Mouse (Mus musculus) limb, embryonic 14.5 days (tissue): ENCODE results near the gene Sel1l. TPM values are rescaled to one million over a fixed set of nuclear protein-coding genes. Genes with fewer than 3 reads are reported as not detected.
A peak's percentile ranks its signal among the peaks of the same experiment; 100 is the strongest.

ENCODE experiments used
- ATAC-seq: fragments of 200-750 bp; cut with Nextera tagmentation; 2 replicates; pipeline ENCODE4 v1.8.0; 2017; ENCODE audit warnings: low read depth, moderate number of reproducible peaks, moderate TSS enrichment; ENCODE audit not compliant: low FRiP score
- DNase-seq: peaks from one replicate; pipeline ENCODE4 v3.0.0-alpha.2; 2015; ENCODE audit warnings: low spot score
- H3K27ac ChIP-seq: fragments of 300-500 bp; sonication (generic); replicated peaks from 2 replicates; pipeline ENCODE4 v1.5.1; 2014; ENCODE audit warnings: low read depth, mild to moderate bottlenecking, low read length, moderate library complexity, mixed read lengths
- H3K27me3 ChIP-seq: fragments of 300-500 bp; sonication (generic); 2 replicates; pipeline ENCODE4 v1.6.1; 2014; ENCODE audit warnings: low read length, mixed read lengths; ENCODE audit not compliant: control insufficient read depth, insufficient read depth
- H3K36me3 ChIP-seq: fragments of 300-500 bp; sonication (generic); 2 replicates; pipeline ENCODE4 v1.6.1; 2014; ENCODE audit warnings: mild to moderate bottlenecking, low read length, moderate library complexity, mixed read lengths; ENCODE audit not compliant: control insufficient read depth, insufficient read depth
- H3K4me1 ChIP-seq: fragments of 300-500 bp; sonication (generic); 2 replicates; pipeline ENCODE4 v1.6.1; 2014; ENCODE audit warnings: antibody characterized with exemption, low read length, mixed read lengths; ENCODE audit not compliant: control insufficient read depth, insufficient read depth
- H3K4me2 ChIP-seq: fragments of 300-500 bp; sonication (generic); replicated peaks from 2 replicates; pipeline ENCODE4 v1.6.1; 2014; ENCODE audit warnings: low read depth, mild to moderate bottlenecking, low read length, moderate library complexity; ENCODE audit not compliant: severe bottlenecking
- H3K4me3 ChIP-seq: fragments of 300-500 bp; sonication (generic); replicated peaks from 2 replicates; pipeline ENCODE4 v1.5.1; 2014; ENCODE audit warnings: low read length
- H3K9ac ChIP-seq: fragments of 300-500 bp; sonication (generic); 2 replicates; pipeline ENCODE4 v1.6.1; 2014; ENCODE audit warnings: mild to moderate bottlenecking, low read depth, low read length, moderate library complexity; ENCODE audit not compliant: severe bottlenecking
- H3K9me3 ChIP-seq: fragments of 300-500 bp; sonication (generic); 2 replicates; pipeline ENCODE4 v1.6.1; 2016; ENCODE audit warnings: low read length; ENCODE audit not compliant: control insufficient read depth
- POLR2A ChIP-seq: fragments of 200-500 bp; IDR thresholded peaks from 2 replicates; pipeline ENCODE4 v1.8.0; 2012; ENCODE audit warnings: inconsistent platforms, mild to moderate bottlenecking, moderate library complexity, borderline replicate concordance; ENCODE audit not compliant: insufficient read depth, insufficient read length; ENCODE audit errors: extremely low read depth
- WGBS: fragments of 180-500 bp; shearing (Covaris S2); extraction: QIAGEN DNeasy Blood & Tissue Kit; methylation state at CpG from one replicate; pipeline ENCODE4 v1.1.7; 2014; 5-methylcytosine and 5-hydroxymethylcytosine counted together
- polyA plus RNA-seq, 2 experiments: library from polyadenylated mRNA; depleted of rRNA in 1 of 2; stranded (reverse) in 1 of 2; unstranded in 1 of 2; fragments of >200 nt; fragmentation: Nextera tagmentation in 1 of 2; extraction: Ambion mirVana in 1 of 2; gene quantifications; 2 replicates each; pipeline versions ENCODE4 v1.2.1 to v1.2.3; 2012 to 2014

Gene Sel1l
- polyA plus RNA-seq (2012; rRNA removed) (50.6 and 58.3 TPM in 2 replicates), polyA plus RNA-seq (2014; fragmentation: Nextera tagmentation; extraction: Ambion mirVana) (81.0 and 97.1 TPM in 2 replicates)

DNA sequence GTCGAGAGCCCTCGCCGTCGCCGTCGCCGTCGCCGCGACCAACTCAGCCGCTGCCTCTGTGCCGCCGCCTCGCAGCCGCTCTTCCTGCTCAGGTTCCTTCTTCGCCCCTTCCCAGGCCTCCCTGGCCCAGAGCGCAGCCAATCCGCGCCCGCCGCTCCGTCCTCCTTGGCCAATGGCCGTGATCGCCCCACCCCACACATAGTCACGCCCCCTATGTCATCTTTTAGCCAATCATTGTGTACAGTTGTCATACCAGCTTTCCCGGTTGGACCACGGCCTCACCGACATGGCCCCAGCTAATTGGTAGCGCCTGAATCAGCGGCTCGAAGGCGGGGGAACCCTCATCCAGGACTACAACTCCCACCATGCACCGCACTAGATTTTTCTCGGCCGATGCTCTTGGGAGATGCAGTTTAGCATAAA, at the start of gene Sel1l:
TSS of gene Sel1l (minus strand) at position 113 of the 423 bp plus-strand sequence.
- Histone ChIP-seq H3K27ac (peak within 1 kb of the TSS; percentile 63), H3K27me3 (no peaks in the 10 kb centered on the region), H3K9ac (peak within 1 kb of the TSS; percentile 88), H3K9me3 (no peaks in the 10 kb centered on the region), H3K4me1 (no peaks in the 10 kb centered on the region), H3K4me3 (peak within 1 kb of the TSS; percentile 85), H3K4me2 (peak within 1 kb of the TSS; percentile 95), H3K36me3 (peaks cover 3% of the 10 kb centered on the region; the same call in 1 of the 2 replicates)
- TF ChIP-seq POLR2A: 0 out of 2 replicates have a peak, but pooled peaks have one; percentile 64
- ATAC-seq (peak; percentile 100), DNase-seq (peak; percentile 99)
- 1% methylated on average over 22 of the region's 35 CpGs for WGBS

DNA sequence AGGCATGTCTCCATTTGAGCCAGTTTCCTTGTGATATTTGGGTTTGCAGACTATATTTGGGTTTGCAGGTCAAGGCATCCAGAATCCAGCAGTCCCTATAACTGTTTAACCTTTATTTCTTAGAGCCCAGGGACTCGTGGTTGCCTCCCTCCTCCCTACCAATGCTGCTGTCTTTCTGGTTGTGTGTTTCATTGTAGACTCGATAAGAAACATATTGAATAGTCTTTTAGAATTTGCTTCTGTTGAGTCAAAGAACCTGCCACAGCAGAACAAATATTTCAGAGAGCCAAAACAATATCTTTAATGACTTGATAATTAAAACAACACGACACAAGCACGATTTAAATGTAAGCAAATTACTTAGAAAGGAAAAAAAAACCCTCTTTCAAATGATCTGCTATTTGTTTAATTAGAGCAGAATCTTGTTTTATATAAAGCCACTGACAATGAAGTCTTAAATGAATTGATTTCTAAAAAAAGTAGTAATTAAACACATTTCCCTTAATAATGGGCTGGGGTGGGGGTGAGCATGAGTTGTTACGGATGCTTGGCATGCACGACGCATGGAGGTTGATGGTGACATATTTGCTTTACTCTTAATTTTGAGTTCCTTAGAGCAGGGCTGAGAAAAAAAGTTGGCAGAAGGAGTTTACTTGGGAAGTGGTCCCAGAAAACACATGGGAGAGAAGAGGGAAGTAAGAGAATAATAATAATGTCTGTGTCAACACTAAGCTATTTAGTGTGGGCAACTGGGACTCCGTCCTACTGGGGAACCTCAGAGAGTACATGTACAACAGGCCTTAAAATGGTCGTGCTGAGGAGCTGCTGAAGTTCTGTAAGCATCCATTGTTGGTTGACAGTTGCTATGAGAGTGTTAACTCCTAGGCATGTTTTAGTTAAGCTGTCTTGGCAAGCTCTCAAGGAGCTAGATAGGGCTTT, 43.9 kb upstream of the Sel1l start:
- Histone ChIP-seq H3K9ac (no peak overlapping the region), H3K9me3 (no peaks in the 10 kb centered on the region), H3K4me1 (no peaks in the 10 kb centered on the region), H3K4me2 (no peak overlapping the region), H3K27me3 (no peaks in the 10 kb centered on the region), H3K4me3 (no peak overlapping the region), H3K27ac (no peak overlapping the region), H3K36me3 (no peaks in the 10 kb centered on the region)
- 66% methylated on average over 9 of the region's 9 CpGs for WGBS
- TF ChIP-seq POLR2A: no peak
- no peak for ATAC-seq
- no peak for DNase-seq

DNA sequence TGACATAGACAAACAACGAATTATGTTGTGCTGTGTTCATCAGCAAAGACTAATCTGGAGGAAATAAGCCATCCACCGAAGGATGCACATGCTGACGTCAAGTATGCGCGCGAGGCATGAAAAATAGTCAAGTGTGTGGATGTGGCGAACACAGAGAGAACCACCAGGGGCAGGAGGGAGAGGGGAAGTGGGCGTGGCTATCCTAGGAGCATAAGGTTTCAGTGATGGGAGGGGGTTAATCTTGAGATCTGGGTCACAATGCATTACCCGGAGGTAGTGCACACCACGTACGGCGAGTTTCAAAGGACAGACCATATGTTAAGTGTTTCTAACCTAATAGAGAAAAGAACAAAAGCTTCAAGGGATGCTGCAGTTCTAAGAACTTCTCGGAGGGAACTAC, 31.5 kb upstream of the Sel1l start:
- H3K4me1 ChIP-seq: peaks cover 7% of the 10 kb centered on the region
- H3K36me3 ChIP-seq: no peaks in the 10 kb centered on the region
- 80% methylated on average over 13 of the region's 13 CpGs for WGBS
- H3K9ac ChIP-seq: no peak overlapping the region
- no peak for TF ChIP-seq POLR2A
- no peak overlapping the region for H3K4me3 ChIP-seq
- ATAC-seq: no peak
- no peaks in the 10 kb centered on the region for H3K27me3 ChIP-seq
- H3K27ac ChIP-seq: no peak overlapping the region
- DNase-seq: no peak
- H3K9me3 ChIP-seq: no peaks in the 10 kb centered on the region
- H3K4me2 ChIP-seq: no peak overlapping the region

DNA sequence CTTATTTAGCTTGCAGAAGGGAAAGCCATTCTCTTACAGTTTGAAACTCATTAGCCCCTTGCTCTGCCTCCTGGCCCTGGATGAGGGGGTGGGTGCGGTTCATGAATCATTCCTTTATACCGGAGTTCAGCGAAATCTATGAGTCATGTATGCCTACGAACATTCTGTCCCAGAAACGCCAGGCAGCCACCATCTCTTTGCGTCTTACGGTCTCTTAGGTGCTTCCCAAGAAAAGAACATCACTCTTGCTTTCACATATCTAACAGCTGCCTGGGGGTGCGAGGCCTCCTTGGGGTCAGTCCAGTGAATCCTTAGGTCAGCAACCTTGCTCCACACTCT, 29.9 kb upstream of the Sel1l start:
- ATAC-seq (no peak), DNase-seq (peak; percentile 15)
- Histone ChIP-seq H3K4me1 (peaks cover 7% of the 10 kb centered on the region), H3K4me3 (no peak overlapping the region), H3K36me3 (no peaks in the 10 kb centered on the region), H3K9me3 (no peaks in the 10 kb centered on the region), H3K27ac (0 out of 2 replicates have a peak overlapping the region, but pooled peaks have one; percentile 48), H3K9ac (peak overlapping the region; percentile 21; the same call in 1 of the 2 replicates), H3K27me3 (no peaks in the 10 kb centered on the region), H3K4me2 (peak overlapping the region; percentile 24; the same call in 1 of the 2 replicates)
- WGBS: 56% methylated on average over 8 of the region's 8 CpGs
- no peak for TF ChIP-seq POLR2A

DNA sequence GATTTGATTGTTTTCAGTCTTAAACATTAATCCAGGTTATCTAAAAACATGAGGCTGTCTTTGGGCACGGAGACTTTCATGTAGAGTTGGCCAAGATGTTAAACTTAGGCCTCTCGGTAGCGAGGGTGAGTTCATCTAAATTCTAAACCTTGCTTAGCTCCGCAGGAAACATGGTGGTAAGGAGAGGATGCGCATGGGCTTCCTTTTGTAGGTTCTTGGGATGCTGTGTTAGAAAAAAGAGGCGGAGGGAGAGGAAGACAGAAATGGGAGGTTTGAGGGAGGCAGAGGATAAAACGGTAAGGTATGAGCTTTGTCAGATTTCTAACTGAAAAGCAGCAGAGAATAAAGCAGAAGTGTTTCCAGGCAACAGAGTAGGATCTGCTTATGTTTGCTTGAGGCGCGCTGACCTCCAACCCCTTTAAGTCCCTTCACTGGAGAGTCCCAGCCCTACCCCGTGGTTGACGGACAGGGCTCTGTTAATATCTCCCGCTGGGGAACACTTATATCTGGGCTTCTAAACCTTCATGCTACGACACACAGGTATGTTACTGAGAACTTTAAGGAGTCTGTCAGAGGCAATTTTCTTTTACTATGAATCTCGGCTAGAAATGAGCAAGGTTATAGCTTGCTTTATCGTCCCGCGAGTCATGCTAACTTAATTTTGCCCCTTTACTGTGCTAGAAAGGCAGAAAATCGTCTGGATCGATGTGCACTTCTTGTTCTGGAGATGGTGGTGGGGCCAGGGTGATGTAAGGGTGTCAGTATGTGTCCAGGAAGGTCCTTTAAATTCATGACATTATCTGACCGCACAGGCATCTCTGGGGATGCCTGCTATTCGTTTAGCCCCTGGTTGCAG, 29.3 kb upstream of the Sel1l start:
- peaks cover 7% of the 10 kb centered on the region for H3K4me1 ChIP-seq
- 43% methylated on average over 21 of the region's 21 CpGs for WGBS
- no peak overlapping the region for H3K4me3 ChIP-seq
- TF ChIP-seq POLR2A: no peak
- H3K27me3 ChIP-seq: no peaks in the 10 kb centered on the region
- no peaks in the 10 kb centered on the region for H3K9me3 ChIP-seq
- no peak for DNase-seq
- H3K36me3 ChIP-seq: no peaks in the 10 kb centered on the region
- peak overlapping the region; percentile 48; the same call in 1 of the 2 replicates for H3K27ac ChIP-seq
- ATAC-seq: peak; percentile 50
- H3K9ac ChIP-seq: 0 out of 2 replicates have a peak overlapping the region, but pooled peaks have one; percentile 21
- H3K4me2 ChIP-seq: peak overlapping the region; percentile 24; the same call in 1 of the 2 replicates
